Mouse (Mus musculus) hindbrain, embryonic 12.5 days (tissue): ENCODE measurements around the gene Rnd3. TPM values are rescaled to one million over a fixed set of nuclear protein-coding genes. Genes with fewer than 3 reads are reported as not detected.

ENCODE experiments used
- ATAC-seq: fragments of 200-750 bp; cut with Nextera tagmentation; 2 replicates; pipeline ENCODE4 v1.8.0; 2017; ENCODE audit warnings: moderate TSS enrichment; ENCODE audit not compliant: low FRiP score
- H3K27ac ChIP-seq: fragments of 300-500 bp; sonication (generic); 2 replicates; pipeline ENCODE4 v1.5.1; 2016; ENCODE audit warnings: mild to moderate bottlenecking
- H3K27me3 ChIP-seq: fragments of 300-500 bp; sonication (generic); 2 replicates; pipeline ENCODE4 v1.6.1; 2016; ENCODE audit warnings: mild to moderate bottlenecking
- H3K36me3 ChIP-seq: fragments of 300-500 bp; sonication (generic); 2 replicates; pipeline ENCODE4 v1.6.1; 2016; ENCODE audit warnings: mild to moderate bottlenecking
- H3K4me1 ChIP-seq: fragments of 300-500 bp; sonication (generic); 2 replicates; pipeline ENCODE4 v1.6.1; 2016
- H3K4me2 ChIP-seq: fragments of 300-500 bp; sonication (generic); replicated peaks from 2 replicates; pipeline ENCODE4 v1.6.1; 2016; ENCODE audit warnings: mild to moderate bottlenecking
- H3K4me3 ChIP-seq: fragments of 300-500 bp; sonication (generic); 2 replicates; pipeline ENCODE4 v1.5.1; 2016; ENCODE audit warnings: mild to moderate bottlenecking
- H3K9ac ChIP-seq: fragments of 300-500 bp; sonication (generic); 2 replicates; pipeline ENCODE4 v1.6.1; 2016; ENCODE audit warnings: mild to moderate bottlenecking, moderate library complexity
- H3K9me3 ChIP-seq: fragments of 300-500 bp; sonication (generic); replicated peaks from 2 replicates; pipeline ENCODE4 v1.6.1; 2016; ENCODE audit warnings: mild to moderate bottlenecking
- WGBS: fragments of 180-500 bp; shearing (Covaris S2); methylation state at CpG from one replicate; pipeline ENCODE4 v1.1.7; 2016; 5-methylcytosine and 5-hydroxymethylcytosine counted together
- polyA plus RNA-seq: library from polyadenylated mRNA; unstranded; fragments of >200 nt; fragmentation: Nextera tagmentation; extraction: Ambion mirVana; gene quantifications from 2 replicates; pipeline ENCODE4 v1.2.1, GENCODE M21; 2016

Rnd3 gene
- polyA plus RNA-seq, 1 experiment from 2014 or later: 321 TPM

DNA sequence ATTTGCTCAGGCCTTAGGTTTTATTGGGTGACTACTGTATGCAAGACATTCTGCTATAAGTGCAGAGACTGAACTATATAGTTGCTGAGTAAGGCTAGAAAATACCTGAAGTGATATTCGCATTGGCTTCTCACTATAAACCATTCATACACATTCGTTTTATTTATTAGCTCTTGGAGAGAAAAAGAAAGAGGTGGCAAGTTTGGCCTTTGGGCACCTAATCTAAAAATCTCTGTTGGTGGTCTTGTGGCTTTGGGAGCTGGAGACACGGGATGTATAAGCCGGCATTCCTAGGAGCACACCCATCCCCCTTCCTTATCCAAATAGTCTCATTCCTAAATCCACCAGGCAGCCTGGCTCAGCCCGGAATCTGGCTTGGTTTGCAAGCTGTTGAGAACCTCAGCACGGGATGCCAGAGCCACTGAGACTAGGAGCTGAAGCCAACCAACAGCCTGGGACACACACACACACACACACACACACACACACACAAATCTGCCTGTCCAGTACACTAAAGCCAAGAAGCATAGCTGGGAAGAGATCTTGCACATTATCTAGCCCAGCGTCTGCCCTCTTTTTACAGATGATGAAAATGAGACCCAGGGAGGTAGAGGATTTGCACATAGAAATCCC is 3.0 kb downstream of the Rnd3 start:
- Histone ChIP-seq H3K4me2 (peak overlapping the region; percentile 71), H3K36me3 (0 out of 2 replicates have a peak, but pooled peaks cover 5% of the 10 kb centered on the region), H3K4me1 (peaks cover 40% of the 10 kb centered on the region), H3K27ac (peak overlapping the region; percentile 94), H3K4me3 (peak overlapping the region; percentile 86), H3K9me3 (no peaks in the 10 kb centered on the region), H3K9ac (peak overlapping the region; percentile 97), H3K27me3 (no peaks in the 10 kb centered on the region)
- 6% methylated on average over 7 of the region's 7 CpGs for WGBS
- no peak; the same call in 1 of the 2 replicates for ATAC-seq

DNA sequence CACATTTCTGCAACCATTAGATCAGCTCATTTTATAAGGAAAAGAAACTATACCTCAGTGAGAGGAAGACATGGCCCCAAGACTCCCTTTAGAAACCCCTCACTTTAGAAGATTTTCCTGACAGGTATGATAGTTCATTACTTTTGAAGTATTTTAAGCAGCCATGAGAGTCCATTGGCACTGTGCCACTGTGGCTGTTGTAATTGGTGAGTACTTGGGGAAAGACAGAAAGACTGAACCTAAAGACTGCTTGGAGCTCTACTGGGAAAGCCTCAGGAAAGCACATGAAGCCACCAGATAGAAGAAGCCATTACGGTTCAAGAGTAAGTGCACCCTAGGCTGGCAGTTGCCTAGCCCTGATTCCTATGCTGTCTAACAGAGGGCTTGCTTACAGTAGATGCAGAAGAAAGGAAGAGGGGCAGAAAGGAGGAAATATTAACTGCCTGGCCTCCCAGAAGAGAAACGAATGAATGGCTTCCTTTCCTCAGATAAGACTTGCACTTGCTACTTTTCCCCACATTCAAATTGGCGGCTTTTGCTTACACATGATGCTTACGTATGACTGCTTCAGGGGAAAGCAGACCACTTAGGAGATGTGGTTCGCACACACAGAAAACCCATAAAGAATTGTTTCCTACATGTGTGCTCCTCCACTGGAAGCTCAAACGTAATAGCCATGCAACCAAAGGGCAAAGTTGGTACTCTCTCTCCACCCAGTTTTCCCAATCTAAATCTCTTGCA is 4.4 kb downstream of the Rnd3 start:
- no peak for ATAC-seq
- Histone ChIP-seq H3K27ac (peak overlapping the region; percentile 72), H3K9ac (peak overlapping the region; percentile 67), H3K4me2 (peak overlapping the region; percentile 71), H3K9me3 (no peaks in the 10 kb centered on the region), H3K36me3 (0 out of 2 replicates have a peak, but pooled peaks cover 5% of the 10 kb centered on the region), H3K4me1 (peaks cover 52% of the 10 kb centered on the region), H3K27me3 (no peaks in the 10 kb centered on the region), H3K4me3 (peak overlapping the region; percentile 44)
- 42% methylated on average over 6 of the region's 6 CpGs for WGBS

DNA sequence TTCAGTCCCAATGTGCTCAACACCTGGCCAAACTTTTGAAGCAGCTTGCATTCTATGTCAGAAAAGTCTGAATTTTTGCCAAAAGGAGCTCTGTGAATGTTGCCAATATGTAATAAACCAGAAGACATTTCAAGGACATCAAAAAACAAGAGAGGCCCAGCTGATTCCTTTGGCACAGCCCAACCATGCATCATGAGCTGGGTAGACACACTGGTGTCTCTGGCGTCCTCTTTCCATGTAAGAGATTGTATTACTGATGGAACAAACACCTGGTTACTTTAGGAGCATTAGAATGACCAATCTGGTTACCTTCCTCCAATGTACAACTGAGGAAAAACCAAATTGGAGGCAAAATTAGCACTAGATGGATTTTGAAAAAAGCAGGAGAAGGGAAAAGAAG is 6.5 kb downstream of the Rnd3 start:
- WGBS: 32% methylated on average over 1 of the region's 1 CpGs
- peak overlapping the region; percentile 50 for H3K27ac ChIP-seq
- peak overlapping the region; percentile 3; the same call in 1 of the 2 replicates for H3K9ac ChIP-seq

DNA sequence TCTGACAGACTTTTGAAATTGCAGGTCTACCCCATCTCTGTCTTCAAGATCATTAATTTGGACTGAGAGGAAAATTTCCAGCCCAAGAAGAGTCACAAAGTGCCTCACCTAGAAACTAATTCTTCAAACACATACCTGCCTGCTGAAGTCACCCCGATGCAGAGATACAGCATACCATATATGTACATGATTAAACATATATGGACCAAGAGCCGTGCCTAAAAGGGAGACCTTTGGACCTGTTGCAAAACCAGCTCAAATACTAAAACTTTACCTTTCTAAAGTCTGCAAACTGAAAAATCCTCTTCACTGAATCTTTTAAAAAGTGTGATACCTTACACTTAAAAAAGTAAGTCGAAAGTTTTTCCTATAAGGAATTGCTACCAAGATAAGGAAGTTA is 7.6 kb downstream of the Rnd3 start:
- ATAC-seq: no peak
- H3K27me3 ChIP-seq: no peaks in the 10 kb centered on the region
- peak overlapping the region; percentile 62 for H3K9ac ChIP-seq
- H3K4me2 ChIP-seq: peak overlapping the region; percentile 71
- peaks cover 73% of the 10 kb centered on the region for H3K4me1 ChIP-seq
- peak overlapping the region; percentile 86 for H3K27ac ChIP-seq
- 54% methylated on average over 3 of the region's 3 CpGs for WGBS
- peak overlapping the region; percentile 44 for H3K4me3 ChIP-seq
- H3K36me3 ChIP-seq: peaks cover 16% of the 10 kb centered on the region
- H3K9me3 ChIP-seq: no peaks in the 10 kb centered on the region

More for the DNA sequence above, 6.5 kb downstream of the Rnd3 start:
- 0 out of 2 replicates have a peak, but pooled peaks cover 9% of the 10 kb centered on the region for H3K36me3 ChIP-seq
- no peaks in the 10 kb centered on the region for H3K27me3 ChIP-seq
- peaks cover 69% of the 10 kb centered on the region for H3K4me1 ChIP-seq
- peak overlapping the region; percentile 71 for H3K4me2 ChIP-seq
- ATAC-seq: no peak
- peak overlapping the region; percentile 44 for H3K4me3 ChIP-seq
- no peaks in the 10 kb centered on the region for H3K9me3 ChIP-seq

DNA sequence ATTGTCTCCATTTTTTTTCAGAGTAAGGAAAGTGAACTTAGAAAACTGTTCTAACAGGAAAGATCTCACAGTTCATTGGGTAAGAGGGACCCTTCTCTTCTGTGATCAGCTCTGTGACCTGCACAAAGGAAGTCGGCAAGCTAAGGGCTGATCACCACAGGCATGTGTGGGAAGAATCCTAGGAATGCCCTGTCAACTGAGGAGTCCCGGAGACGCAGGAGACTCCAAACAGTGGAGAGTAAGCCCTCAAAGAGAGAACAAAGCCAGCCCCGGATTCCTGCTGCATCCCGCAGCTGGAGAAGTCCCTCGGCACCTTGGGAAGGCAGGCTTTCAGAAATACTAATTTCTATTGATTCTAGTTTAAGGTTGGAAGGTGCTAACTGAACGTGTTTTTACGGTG is 8.4 kb downstream of the Rnd3 start:
- Histone ChIP-seq H3K4me1 (peaks cover 78% of the 10 kb centered on the region), H3K9me3 (no peaks in the 10 kb centered on the region), H3K4me2 (peak overlapping the region; percentile 71), H3K4me3 (peak overlapping the region; percentile 44), H3K27ac (peak overlapping the region; percentile 86), H3K27me3 (no peaks in the 10 kb centered on the region), H3K9ac (peak overlapping the region; percentile 62), H3K36me3 (peaks cover 25% of the 10 kb centered on the region)
- peak; percentile 73 for ATAC-seq
- WGBS: under 1% methylated on average over 8 of the region's 8 CpGs

DNA sequence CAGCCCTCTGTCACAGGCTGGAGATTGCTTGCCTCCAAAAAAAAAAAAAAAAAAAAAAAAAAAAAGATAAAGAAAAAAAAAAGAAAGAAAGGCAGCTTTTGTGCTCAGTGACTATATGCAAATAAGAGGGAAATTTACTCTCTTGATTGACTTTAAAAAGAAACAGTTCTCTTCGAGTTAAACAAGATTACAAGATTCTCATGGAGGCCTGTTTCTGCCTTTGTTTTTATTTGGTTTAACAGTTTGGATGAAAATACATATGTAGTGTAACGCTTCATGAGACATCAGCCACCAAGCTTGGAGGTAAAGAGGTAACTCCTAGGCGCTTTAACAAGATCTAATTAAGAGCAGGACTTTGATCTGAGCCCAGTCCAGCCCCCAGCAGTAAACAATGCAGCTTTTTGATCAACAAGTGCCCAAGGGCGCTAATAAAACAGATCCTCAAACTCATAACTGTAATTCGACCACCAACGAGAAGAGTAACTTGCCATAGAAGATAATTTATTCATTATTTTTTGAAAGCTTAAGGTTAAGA is 8.9 kb downstream of the Rnd3 start:
- H3K27ac ChIP-seq: peak overlapping the region; percentile 86
- peaks cover 76% of the 10 kb centered on the region for H3K4me1 ChIP-seq
- H3K27me3 ChIP-seq: no peaks in the 10 kb centered on the region
- peak overlapping the region; percentile 62 for H3K9ac ChIP-seq
- H3K4me3 ChIP-seq: peak overlapping the region; percentile 44; the same call in 1 of the 2 replicates
- peaks cover 28% of the 10 kb centered on the region for H3K36me3 ChIP-seq
- H3K4me2 ChIP-seq: peak overlapping the region; percentile 71
- WGBS: 4% methylated on average over 6 of the region's 6 CpGs
- peak; percentile 41 for ATAC-seq
- H3K9me3 ChIP-seq: no peaks in the 10 kb centered on the region

DNA sequence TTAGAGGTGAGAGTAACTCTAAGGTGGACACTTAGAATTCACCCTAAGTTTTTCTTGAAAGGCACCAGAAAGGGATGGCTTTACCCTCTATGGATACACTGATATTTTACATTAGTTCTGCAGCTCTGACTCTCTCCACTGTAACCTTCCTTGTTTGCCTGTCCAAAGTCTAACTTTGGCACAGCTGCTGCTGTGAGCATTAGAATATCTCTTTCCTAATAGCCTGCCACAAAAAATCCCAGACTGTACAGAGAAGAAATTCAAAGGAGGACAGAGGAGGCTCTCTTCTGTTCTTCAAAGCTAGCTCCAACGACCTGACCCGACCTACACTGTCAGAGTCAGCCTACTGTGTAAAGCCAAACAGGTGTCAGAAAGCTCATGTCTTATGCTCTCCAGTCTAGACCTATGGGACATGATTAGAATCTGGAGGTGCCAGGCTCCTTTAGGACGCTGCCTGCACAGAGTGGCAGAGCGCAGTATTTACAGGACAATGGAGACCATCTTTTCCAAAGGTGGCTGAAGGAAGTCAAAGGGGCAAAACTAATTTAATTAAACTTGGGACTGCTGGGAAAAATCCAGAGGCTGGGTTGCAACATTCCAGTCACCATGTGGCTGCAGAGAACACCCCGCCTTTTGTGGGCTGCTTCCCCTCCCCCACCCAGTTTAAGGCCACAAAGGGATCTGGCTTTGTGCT is 9.5 kb downstream of the Rnd3 start:
- H3K27ac ChIP-seq: peak overlapping the region; percentile 77
- ATAC-seq: peak; percentile 82
- 6% methylated on average over 5 of the region's 5 CpGs for WGBS
- H3K27me3 ChIP-seq: no peaks in the 10 kb centered on the region
- no peaks in the 10 kb centered on the region for H3K9me3 ChIP-seq
- peak overlapping the region; percentile 71 for H3K4me2 ChIP-seq
- 0 out of 2 replicates have a peak overlapping the region, but pooled peaks have one; percentile 10 for H3K4me3 ChIP-seq
- H3K4me1 ChIP-seq: peaks cover 72% of the 10 kb centered on the region
- H3K9ac ChIP-seq: peak overlapping the region; percentile 48
- peaks cover 34% of the 10 kb centered on the region for H3K36me3 ChIP-seq

DNA sequence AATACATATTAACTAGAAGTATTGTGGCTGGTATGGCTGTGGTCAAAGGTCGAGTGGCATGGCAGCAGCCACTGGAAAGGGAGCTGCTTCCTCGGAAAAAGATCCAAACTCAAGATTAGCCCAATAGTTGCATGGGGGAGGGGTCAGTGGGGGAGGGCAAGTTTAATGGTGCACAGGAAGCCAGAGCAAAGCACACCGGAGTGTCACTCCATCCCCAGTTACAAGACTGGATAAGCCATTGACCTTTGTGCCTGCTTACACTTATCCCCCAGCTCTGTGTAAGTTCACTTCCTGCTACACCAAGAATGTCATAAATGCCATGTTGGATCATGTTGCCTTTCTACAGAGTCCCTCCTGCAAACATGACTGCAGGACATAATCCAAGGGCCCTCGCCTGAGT is 11.2 kb downstream of the Rnd3 start:
- no peak for ATAC-seq
- H3K36me3 ChIP-seq: peaks cover 45% of the 10 kb centered on the region
- no peak overlapping the region for H3K27ac ChIP-seq

DNA sequence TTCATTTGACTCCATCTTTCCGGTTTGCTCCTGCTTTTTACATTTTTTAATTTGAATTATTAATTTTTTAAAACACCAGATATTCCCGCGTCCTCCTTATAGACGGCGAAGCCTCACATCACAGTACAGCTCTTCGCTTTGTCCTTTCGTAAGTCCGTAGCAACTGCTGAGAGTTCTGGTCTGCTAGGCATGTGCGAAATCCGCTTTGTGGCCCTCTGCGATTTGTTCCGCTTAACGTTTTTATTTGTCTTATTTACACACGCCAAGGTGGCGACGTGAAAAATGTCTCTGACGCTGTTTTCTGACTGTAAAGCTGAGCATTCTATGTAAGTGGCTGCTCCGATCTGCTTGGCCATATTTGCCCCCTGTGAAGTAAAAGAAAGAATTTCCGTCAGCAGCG is 16.7 kb downstream of the Rnd3 start:
- no peak overlapping the region for H3K9ac ChIP-seq
- H3K27ac ChIP-seq: no peak overlapping the region
- H3K4me3 ChIP-seq: no peak overlapping the region
- H3K27me3 ChIP-seq: no peaks in the 10 kb centered on the region
- no peak for ATAC-seq
- no peaks in the 10 kb centered on the region for H3K9me3 ChIP-seq
- peaks cover 70% of the 10 kb centered on the region for H3K36me3 ChIP-seq
- peaks cover 16% of the 10 kb centered on the region; the same call in 1 of the 2 replicates for H3K4me1 ChIP-seq
- 70% methylated on average over 20 of the region's 20 CpGs for WGBS
- no peak overlapping the region for H3K4me2 ChIP-seq

More for the DNA sequence above, 11.2 kb downstream of the Rnd3 start:
- H3K4me1 ChIP-seq: peaks cover 63% of the 10 kb centered on the region
- 40% methylated on average over 4 of the region's 4 CpGs for WGBS
- no peak overlapping the region for H3K4me3 ChIP-seq
- H3K9ac ChIP-seq: no peak overlapping the region
- no peaks in the 10 kb centered on the region for H3K27me3 ChIP-seq
- H3K4me2 ChIP-seq: no peak overlapping the region
- no peaks in the 10 kb centered on the region for H3K9me3 ChIP-seq

DNA sequence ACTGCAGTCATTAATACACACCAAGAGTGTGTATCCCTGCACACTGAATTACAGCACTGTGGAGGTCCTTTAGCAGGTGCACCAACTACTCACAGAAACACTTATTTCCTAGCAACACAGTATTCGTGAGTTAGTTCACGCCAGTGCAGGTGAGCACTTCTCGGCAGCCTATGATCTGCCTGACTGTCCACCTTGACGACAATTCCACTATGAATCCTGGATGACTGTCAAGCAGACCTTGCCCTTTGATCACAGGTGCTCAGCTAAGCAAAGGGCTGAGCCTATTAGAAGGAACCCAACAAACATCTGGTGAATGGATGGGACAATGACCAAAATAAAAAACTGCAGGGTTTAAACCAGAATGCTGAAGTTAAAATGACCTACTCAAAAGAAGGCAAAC is 20.8 kb downstream of the Rnd3 start:
- 0 out of 2 replicates have a peak, but pooled peaks cover 3% of the 10 kb centered on the region for H3K4me1 ChIP-seq

DNA sequence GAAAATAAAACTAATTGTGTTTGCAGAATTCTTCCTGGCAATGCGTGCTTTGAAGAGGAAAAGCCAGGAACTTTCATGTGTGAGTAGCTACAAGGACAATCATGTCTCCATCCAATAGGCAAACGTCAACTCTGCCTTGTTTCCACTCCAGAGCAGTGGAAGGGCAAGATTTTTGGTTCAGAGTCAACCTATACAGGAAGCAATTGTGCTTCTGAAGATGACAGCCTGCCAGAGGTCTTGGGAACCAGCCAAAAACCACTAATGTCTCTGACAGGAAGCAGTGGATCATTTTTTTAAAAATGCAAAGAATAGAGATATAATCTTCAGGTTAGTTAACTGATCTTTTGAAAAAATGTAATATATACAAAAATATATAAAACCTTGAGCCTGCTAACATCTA is 38.6 kb downstream of the Rnd3 start:
- no peak overlapping the region for H3K9ac ChIP-seq
- ATAC-seq: no peak
- WGBS: 57% methylated on average over 2 of the region's 2 CpGs

More for the DNA sequence above, 20.8 kb downstream of the Rnd3 start:
- 92% methylated on average over 4 of the region's 4 CpGs for WGBS
- no peak overlapping the region for H3K27ac ChIP-seq
- H3K27me3 ChIP-seq: no peaks in the 10 kb centered on the region
- no peaks in the 10 kb centered on the region for H3K9me3 ChIP-seq
- H3K36me3 ChIP-seq: peaks cover 32% of the 10 kb centered on the region
- ATAC-seq: peak; percentile 30; the same call in 1 of the 2 replicates
- H3K4me2 ChIP-seq: no peak overlapping the region
- no peak overlapping the region for H3K9ac ChIP-seq
- no peak overlapping the region for H3K4me3 ChIP-seq

DNA sequence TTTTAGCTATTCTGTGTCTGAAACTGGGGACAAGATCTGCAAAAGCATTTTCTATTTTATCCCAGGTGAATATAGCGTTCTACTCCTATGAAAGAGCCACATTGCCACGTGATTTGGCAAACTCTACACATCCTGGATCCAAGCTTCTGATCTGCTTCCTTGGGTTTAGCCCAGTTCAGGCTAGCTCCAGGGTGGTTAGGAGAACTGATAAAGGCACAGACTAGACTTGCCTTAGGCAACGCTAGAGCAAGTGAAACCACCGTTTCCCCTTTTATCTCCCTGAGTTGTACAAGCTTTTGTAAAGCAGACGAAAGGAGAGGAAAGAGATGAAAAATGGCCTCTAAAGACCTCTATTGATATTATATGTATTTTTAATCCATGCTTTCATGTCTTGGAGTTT is 40.3 kb downstream of the Rnd3 start:
- H3K4me3 ChIP-seq: no peak overlapping the region
- H3K27me3 ChIP-seq: no peaks in the 10 kb centered on the region
- H3K9ac ChIP-seq: no peak overlapping the region
- no peak for ATAC-seq
- no peaks in the 10 kb centered on the region for H3K36me3 ChIP-seq
- H3K27ac ChIP-seq: no peak overlapping the region
- H3K9me3 ChIP-seq: no peaks in the 10 kb centered on the region
- H3K4me2 ChIP-seq: no peak overlapping the region
- no peaks in the 10 kb centered on the region for H3K4me1 ChIP-seq
- 80% methylated on average over 5 of the region's 5 CpGs for WGBS

More for the DNA sequence above, 38.6 kb downstream of the Rnd3 start:
- H3K4me1 ChIP-seq: no peaks in the 10 kb centered on the region
- no peak overlapping the region for H3K4me2 ChIP-seq
- no peaks in the 10 kb centered on the region for H3K36me3 ChIP-seq
- no peak overlapping the region for H3K27ac ChIP-seq
- no peaks in the 10 kb centered on the region for H3K27me3 ChIP-seq
- no peaks in the 10 kb centered on the region for H3K9me3 ChIP-seq
- H3K4me3 ChIP-seq: no peak overlapping the region
